ENCODE assay signal across 31 mouse cellular contexts in the genomic region with DNA sequence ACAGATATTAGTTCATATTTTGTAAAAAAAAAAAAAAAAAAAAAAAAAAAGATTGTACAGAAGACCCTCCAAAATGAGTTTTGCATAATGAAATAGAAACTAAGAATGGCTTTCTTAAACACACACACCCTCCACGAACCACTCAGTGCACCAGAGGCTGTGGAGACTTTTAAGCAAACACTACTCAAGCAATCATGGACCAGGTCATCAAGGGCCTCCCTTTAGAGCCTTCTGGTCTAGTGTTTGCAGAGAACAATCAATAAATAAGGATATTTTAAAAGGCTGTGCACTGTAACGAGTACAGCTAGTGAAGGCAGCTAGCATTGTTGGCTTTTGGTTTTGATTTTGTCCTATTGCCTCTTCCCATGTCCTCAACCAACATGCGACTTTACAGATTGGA. TPM values are rescaled to one million over a fixed set of nuclear protein-coding genes. Genes with fewer than 3 reads are reported as not detected.
A peak's percentile ranks its signal among the peaks of the same experiment; 100 is the strongest.
DNase-seq lines count a peak whose midpoint lies in the region; ATAC-seq and TF ChIP-seq lines count a peak whose summit lies in the region.
"Had no signal": no experiment of that assay in that cellular context is flagged by ENCODE, and none has a peak within 500 bp of the region (broad histone marks: within the 10 kb centered on the region; RNA-seq: fewer than 3 reads in every experiment).

No protein-coding gene starts in this region.

- no peak overlapping the region for H3K27ac ChIP-seq in lung, embryonic 15.5 days
- peak overlapping the region; percentile 30; the same call in 1 of the 2 replicates for H3K27ac ChIP-seq in lung, embryonic 16.5 days (ENCODE audit: low read length)
- H3K27ac ChIP-seq in hindbrain, postnatal 0 days: no peak overlapping the region
- H3K27ac ChIP-seq: embryonic facial prominence, embryonic 12.5 days; embryonic facial prominence, embryonic 15.5 days; forebrain, embryonic 15.5 days; heart, adult 2 months; heart, embryonic 10.5 days; heart, embryonic 13.5 days; hindbrain, embryonic 14.5 days had no signal

- no peaks in the 10 kb centered on the region for H3K36me3 ChIP-seq in lung, embryonic 15.5 days
- H3K36me3 ChIP-seq in lung, embryonic 16.5 days (ENCODE audit: control insufficient read depth, insufficient read depth, low read length): no peaks in the 10 kb centered on the region
- no peaks in the 10 kb centered on the region for H3K36me3 ChIP-seq in hindbrain, postnatal 0 days (ENCODE audit: insufficient read depth, low read length)
- H3K36me3 ChIP-seq: embryonic facial prominence, embryonic 12.5 days; embryonic facial prominence, embryonic 15.5 days; forebrain, embryonic 15.5 days; heart, embryonic 10.5 days; heart, embryonic 13.5 days had no signal

- H3K4me3 ChIP-seq in lung, embryonic 15.5 days: no peak overlapping the region
- no peak overlapping the region for H3K4me3 ChIP-seq in lung, embryonic 16.5 days (ENCODE audit: low read length)
- no peak overlapping the region for H3K4me3 ChIP-seq in hindbrain, postnatal 0 days (ENCODE audit: low read length)
- H3K4me3 ChIP-seq: embryonic facial prominence, embryonic 12.5 days; embryonic facial prominence, embryonic 15.5 days; forebrain, embryonic 15.5 days; heart, adult 2 months; heart, embryonic 10.5 days; heart, embryonic 13.5 days had no signal

- no peak overlapping the region for H3K9ac ChIP-seq in lung, embryonic 15.5 days
- no peak overlapping the region for H3K9ac ChIP-seq in lung, embryonic 16.5 days (ENCODE audit: low read length)
- H3K9ac ChIP-seq in hindbrain, postnatal 0 days (replicated peaks; ENCODE audit: low read length): no peak overlapping the region
- H3K9ac ChIP-seq: embryonic facial prominence, embryonic 12.5 days; embryonic facial prominence, embryonic 15.5 days; forebrain, embryonic 15.5 days; heart, embryonic 13.5 days; hindbrain, embryonic 14.5 days had no signal

- H3K4me1 ChIP-seq in lung, embryonic 15.5 days: no peaks in the 10 kb centered on the region
- H3K4me1 ChIP-seq in lung, embryonic 16.5 days (replicated peaks; ENCODE audit: control insufficient read depth, insufficient read depth, low read length): no peaks in the 10 kb centered on the region
- no peaks in the 10 kb centered on the region for H3K4me1 ChIP-seq in hindbrain, postnatal 0 days (ENCODE audit: insufficient read depth, low read length)
- H3K4me1 ChIP-seq: embryonic facial prominence, embryonic 12.5 days; embryonic facial prominence, embryonic 15.5 days; forebrain, embryonic 15.5 days; heart, embryonic 10.5 days; heart, embryonic 13.5 days had no signal

- WGBS in lung, embryonic 15.5 days: 55% methylated on average over 3 of the region's 3 CpGs
- WGBS in lung, embryonic 16.5 days: 61% methylated on average over 3 of the region's 3 CpGs
- 81% methylated on average over 3 of the region's 3 CpGs for WGBS in hindbrain, postnatal 0 days

- no peak for DNase-seq in lung, postnatal 4 days
- DNase-seq in lung, postnatal 36 days: peak; percentile 37
- no peak for DNase-seq in cerebellum, adult 11 months
- DNase-seq in hindbrain, postnatal 0 days (ENCODE audit: low spot score): no peak
- DNase-seq: adrenal gland, postnatal 10 days; adrenal gland, postnatal 36 days; cerebellum, adult 2 months; cerebellum, adult 9-11 months; cerebellum, postnatal 25 days; gastrocnemius, postnatal 10 days; gastrocnemius, postnatal 36 days; heart, adult 2 months; heart, postnatal 14 days; heart, postnatal 4 days had no signal

- ATAC-seq in lung, embryonic 15.5 days (ENCODE audit: borderline replicate concordance, extremely low read depth, low FRiP score, low TSS enrichment): no peak
- peak; percentile 86 for ATAC-seq in lung, embryonic 16.5 days (ENCODE audit: low read depth)
- ATAC-seq in hindbrain, postnatal 0 days: no peak
- ATAC-seq: CD4-positive, CD25-positive, alpha-beta regulatory T cell, adult 4 months; forebrain, embryonic 15.5 days; Patski had no signal

- peak overlapping the region; percentile 33 for H3K4me2 ChIP-seq in lung, embryonic 15.5 days
- H3K4me2 ChIP-seq in lung, embryonic 16.5 days (ENCODE audit: low read depth, low read length): peak overlapping the region; percentile 44
- no peak overlapping the region for H3K4me2 ChIP-seq in hindbrain, postnatal 0 days (ENCODE audit: low read depth, low read length)
- H3K4me2 ChIP-seq: embryonic facial prominence, embryonic 12.5 days; embryonic facial prominence, embryonic 15.5 days; forebrain, embryonic 15.5 days; heart, embryonic 13.5 days; hindbrain, embryonic 14.5 days had no signal

- TF ChIP-seq CTCF in hindbrain, postnatal 0 days (IDR thresholded peaks at IDR 0.05; ENCODE audit: low read depth): no peak

- H3K9me3 ChIP-seq in lung, embryonic 15.5 days: no peaks in the 10 kb centered on the region
- H3K9me3 ChIP-seq in lung, embryonic 16.5 days (ENCODE audit: control insufficient read depth, low read length): no peaks in the 10 kb centered on the region
- H3K9me3 ChIP-seq in hindbrain, postnatal 0 days (ENCODE audit: low read length): no peaks in the 10 kb centered on the region
- H3K9me3 ChIP-seq: embryonic facial prominence, embryonic 12.5 days; embryonic facial prominence, embryonic 15.5 days; forebrain, embryonic 15.5 days; heart, embryonic 10.5 days; heart, embryonic 13.5 days had no signal

- H3K27me3 ChIP-seq in lung, embryonic 15.5 days: no peaks in the 10 kb centered on the region
- no peaks in the 10 kb centered on the region for H3K27me3 ChIP-seq in lung, embryonic 16.5 days (ENCODE audit: control insufficient read depth, insufficient read depth, low read depth, low read length)
- H3K27me3 ChIP-seq in hindbrain, postnatal 0 days (ENCODE audit: insufficient read depth, low read length): no peaks in the 10 kb centered on the region
- H3K27me3 ChIP-seq: embryonic facial prominence, embryonic 12.5 days; embryonic facial prominence, embryonic 15.5 days; forebrain, embryonic 15.5 days; heart, embryonic 13.5 days had no signal

RNA-seq across cellular contexts. Expression of gene Sycp1, which starts 10.4 kb away (rescaled TPM):
- not detected in 2 replicates for polyA plus RNA-seq in lung, embryonic 15.5 days (2015; fragmentation: Nextera tagmentation; extraction: Ambion mirVana)
- polyA plus RNA-seq in lung, embryonic 16.5 days (2015; fragmentation: Nextera tagmentation; extraction: Ambion mirVana): not detected in 2 replicates
- not detected in 2 replicates for total RNA-seq in hindbrain, postnatal 0 days (2014; rRNA removed)
- polyA plus RNA-seq in hindbrain, postnatal 0 days (2015; fragmentation: Nextera tagmentation; extraction: Ambion mirVana): 0.08 TPM in 1 of 2 replicates, not detected in the other
- total RNA-seq: adrenal gland, adult 18-20 months; adrenal gland, postnatal 10 days; adrenal gland, postnatal 36 days; common myeloid progenitor, adult 5-6 weeks; gastrocnemius, postnatal 36 days; granulocyte monocyte progenitor cell, adult 5-6 weeks; heart, postnatal 14 days; heart, postnatal 4 days had no signal
- polyA plus RNA-seq: CD4-positive, CD25-positive, alpha-beta regulatory T cell, adult 4 months; embryonic facial prominence, embryonic 12.5 days; embryonic facial prominence, embryonic 15.5 days; forebrain, embryonic 11.5 days; forebrain, embryonic 15.5 days; heart, embryonic 10.5 days; heart, embryonic 13.5 days; heart, embryonic 16.5 days; hindbrain, embryonic 14.5 days; Patski had no signal

RNA-seq across cellular contexts. Expression of gene Nr1h5, which starts 17.6 kb away (rescaled TPM):
- 0.06 TPM in 1 of 2 replicates, not detected in the other for polyA plus RNA-seq in lung, embryonic 15.5 days (2015; fragmentation: Nextera tagmentation; extraction: Ambion mirVana)
- polyA plus RNA-seq in lung, embryonic 16.5 days (2015; fragmentation: Nextera tagmentation; extraction: Ambion mirVana): 0.10 TPM in 1 of 2 replicates, not detected in the other
- total RNA-seq in hindbrain, postnatal 0 days (2014; rRNA removed): not detected in 2 replicates
- not detected in 2 replicates for polyA plus RNA-seq in hindbrain, postnatal 0 days (2015; fragmentation: Nextera tagmentation; extraction: Ambion mirVana)
- total RNA-seq: adrenal gland, adult 18-20 months; adrenal gland, postnatal 36 days; common myeloid progenitor, adult 5-6 weeks; ES-E14; gastrocnemius, postnatal 10 days; gastrocnemius, postnatal 36 days; granulocyte monocyte progenitor cell, adult 5-6 weeks; heart, adult 2 months; heart, postnatal 4 days had no signal
- polyA plus RNA-seq: CD4-positive, CD25-positive, alpha-beta regulatory T cell, adult 4 months; cerebellum, adult 2 months; heart, adult 2 months; hindbrain, embryonic 11.5 days had no signal

RNA-seq across cellular contexts. Expression of gene Sike1, which starts 49.2 kb away (rescaled TPM):
- polyA plus RNA-seq in lung, embryonic 15.5 days (2015; fragmentation: Nextera tagmentation; extraction: Ambion mirVana): 61.6 and 62.5 TPM in 2 replicates
- polyA plus RNA-seq in lung, embryonic 16.5 days (2015; fragmentation: Nextera tagmentation; extraction: Ambion mirVana): 54.4 and 60.9 TPM in 2 replicates
- 25.9 and 30.8 TPM in 2 replicates for total RNA-seq in hindbrain, postnatal 0 days (2014; rRNA removed)
- 43.5 and 45.7 TPM in 2 replicates for polyA plus RNA-seq in hindbrain, postnatal 0 days (2015; fragmentation: Nextera tagmentation; extraction: Ambion mirVana)
